Mouse (Mus musculus) ovary, postnatal 10 days (tissue): Measurements from ENCODE around the gene Pmvk.
"Not testable (repeated sequence)": the region's sequence is repeated elsewhere in the genome, so short reads cannot be mapped to it uniquely, and the experiment has no call there.

Source experiments
- DNase-seq: peaks from one replicate; pipeline ENCODE4 v3.0.0; 2022; ENCODE audit warnings: low spot score

Pmvk gene

DNA sequence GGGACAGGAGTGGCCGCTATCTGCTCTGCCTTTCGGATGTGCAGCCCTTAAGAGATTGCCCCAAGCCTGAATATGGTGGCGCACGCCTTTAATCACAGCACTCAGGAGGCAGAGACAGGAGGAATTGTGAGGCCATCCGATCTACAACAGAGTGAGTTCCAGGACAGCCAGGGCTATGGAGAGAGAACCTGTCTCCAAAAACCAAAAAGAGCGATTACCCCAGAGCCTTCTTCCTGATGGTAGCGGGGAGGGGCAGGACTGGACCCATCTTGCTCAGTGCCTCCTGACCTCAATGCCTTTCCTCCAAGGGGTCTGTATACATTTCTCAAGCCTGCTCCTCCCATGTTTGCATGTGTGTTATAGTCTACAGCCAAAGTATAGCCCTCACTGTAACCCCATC lies 25.3 kb upstream of the Pmvk start:
- not testable (repeated sequence) for DNase-seq

DNA sequence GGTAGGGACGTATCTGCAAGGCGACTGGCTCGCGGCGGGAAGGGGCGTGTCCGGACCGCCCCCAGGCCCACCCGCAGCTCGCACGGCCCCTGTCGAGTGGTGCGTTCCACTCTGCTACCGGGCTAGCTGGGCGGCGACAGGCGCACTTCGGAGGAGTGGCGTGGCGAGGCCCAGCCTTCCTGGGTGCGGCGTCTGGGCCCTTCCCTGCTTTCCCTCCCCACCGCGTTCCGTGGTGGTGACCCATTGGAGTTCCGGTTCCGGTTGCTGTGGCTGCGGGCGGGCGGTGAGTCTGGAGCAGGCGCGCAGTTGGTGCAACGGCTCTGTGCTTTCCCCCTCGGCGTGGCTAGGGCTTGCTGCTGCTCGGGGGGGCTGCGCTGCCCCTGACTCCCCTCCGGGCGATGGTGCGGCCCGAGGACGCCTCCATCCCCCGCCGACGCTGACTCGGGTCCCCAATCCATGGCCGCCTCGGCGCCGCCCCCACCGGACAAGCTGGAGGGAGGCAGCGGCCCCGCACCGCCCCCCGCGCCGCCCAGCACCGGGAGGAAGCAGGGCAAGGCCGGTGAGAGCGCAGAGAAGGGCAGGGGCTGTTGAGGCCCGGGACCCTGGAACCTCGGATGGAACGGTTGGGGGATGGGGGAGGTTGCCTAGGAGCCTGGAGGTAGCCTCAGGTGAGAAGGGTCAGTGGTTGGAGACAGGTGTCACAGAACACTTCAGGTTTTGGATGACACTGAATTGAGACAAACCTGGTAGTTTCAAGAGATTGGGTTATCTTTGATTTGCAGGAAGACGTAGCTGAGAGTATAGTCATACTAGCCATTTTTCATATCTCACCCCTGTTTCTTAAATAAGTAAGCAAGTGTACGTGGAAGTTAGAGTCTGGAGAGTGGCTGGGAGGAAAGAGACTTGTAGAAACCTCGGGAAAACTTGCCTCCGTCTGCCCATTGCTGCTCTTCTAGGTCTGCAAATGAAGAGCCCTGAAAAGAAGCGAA lies 23.9 kb upstream of the Pmvk start, which contains the start of gene Pygo2:
TSS of gene Pygo2 (plus strand) at position 44 of the 989 bp plus-strand sequence.
- DNase-seq = peak; percentile 88

GRCm38 (mm10) chr3:89432606-89433005 lies 21.7 kb upstream of the Pmvk start:
- no peak for DNase-seq

GRCm38 (mm10) chr3:89434532-89434931 lies 19.8 kb upstream of the Pmvk start:
- no peak for DNase-seq

DNA sequence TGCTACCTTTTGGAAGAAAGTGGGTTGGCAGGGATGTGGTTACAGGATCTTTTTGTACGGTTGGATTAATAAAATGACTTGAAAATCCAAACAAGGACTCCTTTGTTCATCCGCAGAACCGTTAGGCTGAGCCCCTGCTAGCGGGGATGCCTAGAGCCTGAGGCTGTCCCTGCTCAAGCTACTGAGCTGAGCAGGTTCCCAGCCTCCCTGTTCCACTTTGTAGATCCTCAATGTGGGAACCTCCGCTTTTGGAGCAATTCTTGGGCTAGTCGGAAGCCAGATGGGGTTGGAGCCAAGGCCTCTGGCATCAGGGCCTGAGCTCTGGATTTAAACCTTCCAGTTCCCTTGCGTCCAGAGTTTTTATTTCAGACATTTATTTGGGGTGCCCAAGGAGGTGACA lies 19.3 kb upstream of the Pmvk start:
- DNase-seq = no peak

DNA sequence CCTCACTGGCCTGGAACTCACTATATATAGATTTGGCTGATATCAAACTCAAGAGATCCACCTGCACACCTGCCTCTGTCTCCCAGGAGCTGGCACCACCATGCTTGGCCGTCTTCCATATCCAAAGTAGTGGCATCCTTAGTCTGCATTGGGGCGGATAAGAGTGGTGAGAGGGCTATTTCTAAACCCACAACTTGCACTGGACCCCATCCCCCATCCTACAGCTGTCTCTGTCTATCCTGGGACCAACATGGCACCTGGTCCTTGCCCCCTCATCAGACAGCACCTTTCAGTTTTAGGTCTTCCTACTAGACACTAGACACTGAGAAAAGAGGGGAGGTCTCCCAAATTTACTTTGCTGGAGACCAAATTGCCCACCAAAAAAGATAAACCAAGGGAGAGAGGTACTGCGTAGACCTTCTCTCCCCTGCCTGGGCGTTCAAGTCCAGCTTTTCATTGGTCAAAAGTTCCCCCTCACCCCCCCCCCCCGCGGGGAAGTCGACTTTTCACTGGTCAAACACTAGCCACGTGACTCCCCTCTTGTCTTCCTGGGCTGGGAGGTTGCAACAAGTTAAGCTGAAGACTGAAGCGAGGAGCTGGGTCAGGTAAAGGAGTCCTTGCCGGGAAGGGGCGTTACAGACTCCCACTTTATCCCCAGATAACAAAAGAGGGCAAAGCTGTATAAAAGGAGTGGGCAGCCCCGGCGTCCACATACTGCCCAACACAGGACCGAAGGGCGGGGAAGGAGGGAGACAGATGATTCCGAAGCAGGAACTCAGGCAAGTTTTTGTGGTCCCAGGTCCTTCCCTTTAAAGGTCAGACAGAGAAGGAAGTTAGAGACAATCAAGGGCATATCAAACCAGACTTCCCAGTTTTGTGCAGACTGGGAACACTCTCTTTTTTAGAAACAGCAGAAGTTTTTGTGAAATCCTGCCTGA lies 17.9 kb upstream of the Pmvk start, which contains the start of gene Pbxip1:
TSS of gene Pbxip1 (plus strand) at position 531 of the 938 bp plus-strand sequence.
- peak; percentile 33 for DNase-seq

DNA sequence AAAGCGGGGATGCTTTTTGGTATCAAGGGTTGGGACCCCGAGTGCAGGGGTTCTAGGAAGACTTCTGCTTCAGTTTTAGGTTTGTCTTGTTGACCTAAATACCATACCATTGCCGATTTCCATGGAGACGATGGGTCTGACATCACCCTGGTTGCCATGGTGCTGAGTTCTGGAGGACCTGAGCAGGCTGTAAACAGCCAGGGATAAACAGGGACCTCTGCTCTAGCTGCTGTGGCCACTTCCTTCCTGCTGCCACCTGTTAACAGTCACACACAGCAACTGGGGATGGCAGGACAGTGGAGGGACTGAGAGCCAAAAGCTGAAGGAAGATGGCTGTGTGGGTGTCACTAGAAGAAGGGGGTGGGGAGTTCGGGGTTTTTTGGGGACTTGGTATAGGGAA lies 17.1 kb upstream of the Pmvk start:
- DNase-seq = no peak

- DNase-seq = no peak
These were observed 13.7 kb upstream of the Pmvk start for GRCm38 (mm10) chr3:89440691-89441090.

- DNase-seq = no peak
These were observed 5.4 kb upstream of the Pmvk start for GRCm38 (mm10) chr3:89448720-89449537.

- peak; percentile 45 for DNase-seq
These were observed 4.8 kb upstream of the Pmvk start for GRCm38 (mm10) chr3:89449541-89449940.

DNA sequence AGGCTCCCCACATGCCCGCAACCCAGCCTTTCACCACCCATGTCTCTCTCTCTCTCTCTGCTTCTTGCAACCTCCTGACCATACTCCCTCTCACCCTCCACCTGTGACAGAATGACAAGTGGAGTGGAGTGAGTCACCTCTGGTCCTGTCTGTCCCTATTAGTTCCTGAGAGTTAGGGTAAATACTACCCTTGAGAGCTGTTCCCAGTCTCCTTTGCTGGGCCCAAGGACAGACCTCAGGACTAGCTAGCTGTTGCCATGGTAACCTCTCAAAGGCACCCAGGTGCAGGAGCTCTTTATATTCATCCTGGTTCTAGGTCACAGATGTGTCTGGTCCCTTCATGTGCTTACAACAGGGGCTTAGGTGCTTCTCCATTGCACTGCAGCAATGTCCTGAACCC lies 2.4 kb upstream of the Pmvk start:
- DNase-seq = no peak

DNA sequence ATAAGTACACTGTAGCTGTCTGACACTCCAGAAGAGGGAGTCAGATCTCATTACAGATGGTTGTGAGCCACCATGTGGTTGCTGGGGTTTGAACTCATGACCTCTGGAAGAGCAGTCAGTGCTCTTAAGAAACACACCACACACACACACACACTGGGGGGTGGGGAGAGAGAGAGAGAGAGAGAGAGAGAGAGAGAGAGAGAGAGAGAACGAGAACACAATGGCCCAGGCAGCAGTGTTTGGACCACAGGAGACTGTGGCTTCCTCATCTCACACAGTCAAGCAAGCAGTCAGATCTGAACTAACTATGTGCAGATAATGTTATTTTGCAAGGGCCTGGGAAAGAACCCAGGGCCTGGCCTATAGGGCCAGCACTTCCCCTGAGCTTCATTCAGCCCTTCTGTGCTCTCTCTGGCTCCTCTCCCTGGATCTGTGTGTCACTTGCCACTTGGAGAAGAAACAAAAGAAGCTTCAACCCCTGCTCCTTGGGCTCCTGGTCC lies 1.5 kb downstream of the Pmvk start:
- no peak for DNase-seq

DNA sequence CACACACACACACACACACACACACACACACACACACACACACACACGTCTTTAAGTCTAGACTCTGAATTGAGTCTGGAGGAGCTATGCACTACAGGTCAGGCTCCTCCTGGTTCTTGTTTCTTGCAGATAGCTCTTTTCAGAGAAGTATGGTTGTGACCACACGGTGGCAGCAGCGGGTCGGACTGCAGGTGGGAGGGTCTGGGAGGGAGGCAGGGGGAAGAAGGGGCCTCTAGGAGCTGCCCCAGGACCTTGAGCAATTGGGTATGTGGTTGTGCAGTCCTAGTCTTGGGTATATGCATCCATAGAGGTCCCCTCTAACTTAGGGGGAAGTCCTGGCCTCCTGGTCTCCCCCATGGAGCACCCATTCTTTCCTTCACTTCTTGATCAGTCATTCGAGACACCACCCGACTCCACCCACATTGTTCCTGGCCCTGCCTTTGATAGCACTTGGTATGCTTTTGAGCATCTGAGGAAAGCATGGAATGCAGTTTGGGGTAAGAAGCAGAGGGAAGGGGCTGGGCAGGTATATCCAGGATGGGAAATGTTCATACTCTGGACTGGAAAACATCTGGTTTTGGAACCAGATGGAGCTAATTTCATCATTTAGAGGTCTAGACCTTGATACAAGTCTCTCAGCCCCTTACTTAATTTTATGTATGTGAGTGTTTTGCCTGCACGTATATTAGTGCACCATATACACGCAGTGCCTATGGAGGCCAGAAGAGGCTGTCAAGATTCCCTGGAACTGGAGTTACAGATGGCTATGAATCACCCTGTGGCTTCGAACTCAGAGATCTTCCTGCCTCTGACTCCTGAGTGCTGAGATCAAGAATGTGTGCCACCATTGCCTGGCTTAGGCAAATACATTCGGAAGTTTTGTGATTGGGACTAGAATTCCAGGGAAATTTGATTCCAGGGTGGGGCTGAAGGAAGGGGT lies 2.7 kb downstream of the Pmvk start:
- no peak for DNase-seq

DNA sequence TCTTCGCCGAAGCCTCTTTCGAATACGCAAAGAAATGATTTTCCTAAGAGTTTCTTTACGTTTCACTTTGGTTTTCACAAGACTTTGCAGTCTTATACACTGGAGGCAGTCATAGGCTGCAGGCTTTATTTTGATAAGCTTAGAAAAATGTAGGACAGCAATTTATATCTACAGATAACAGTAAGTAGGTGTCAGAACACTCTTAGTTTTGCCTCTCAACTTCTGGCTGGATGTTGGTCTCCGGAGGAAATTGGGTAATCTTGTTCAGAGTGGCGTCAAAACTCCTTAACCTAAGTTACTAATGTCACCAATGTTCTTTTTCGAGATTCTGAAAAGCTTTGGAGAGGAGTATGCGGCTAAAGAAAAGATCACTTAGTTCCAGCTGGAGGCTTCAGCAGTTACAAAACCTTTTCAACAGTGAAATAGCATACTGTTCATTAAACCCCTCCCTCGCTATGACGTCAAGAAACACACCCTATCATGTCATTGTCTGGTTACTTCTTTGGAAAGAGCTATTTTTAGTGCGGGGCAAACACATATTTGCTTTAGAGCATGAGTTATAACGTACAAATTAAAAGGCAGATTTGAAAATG lies 4.1 kb downstream of the Pmvk start:
- DNase-seq = no peak

DNA sequence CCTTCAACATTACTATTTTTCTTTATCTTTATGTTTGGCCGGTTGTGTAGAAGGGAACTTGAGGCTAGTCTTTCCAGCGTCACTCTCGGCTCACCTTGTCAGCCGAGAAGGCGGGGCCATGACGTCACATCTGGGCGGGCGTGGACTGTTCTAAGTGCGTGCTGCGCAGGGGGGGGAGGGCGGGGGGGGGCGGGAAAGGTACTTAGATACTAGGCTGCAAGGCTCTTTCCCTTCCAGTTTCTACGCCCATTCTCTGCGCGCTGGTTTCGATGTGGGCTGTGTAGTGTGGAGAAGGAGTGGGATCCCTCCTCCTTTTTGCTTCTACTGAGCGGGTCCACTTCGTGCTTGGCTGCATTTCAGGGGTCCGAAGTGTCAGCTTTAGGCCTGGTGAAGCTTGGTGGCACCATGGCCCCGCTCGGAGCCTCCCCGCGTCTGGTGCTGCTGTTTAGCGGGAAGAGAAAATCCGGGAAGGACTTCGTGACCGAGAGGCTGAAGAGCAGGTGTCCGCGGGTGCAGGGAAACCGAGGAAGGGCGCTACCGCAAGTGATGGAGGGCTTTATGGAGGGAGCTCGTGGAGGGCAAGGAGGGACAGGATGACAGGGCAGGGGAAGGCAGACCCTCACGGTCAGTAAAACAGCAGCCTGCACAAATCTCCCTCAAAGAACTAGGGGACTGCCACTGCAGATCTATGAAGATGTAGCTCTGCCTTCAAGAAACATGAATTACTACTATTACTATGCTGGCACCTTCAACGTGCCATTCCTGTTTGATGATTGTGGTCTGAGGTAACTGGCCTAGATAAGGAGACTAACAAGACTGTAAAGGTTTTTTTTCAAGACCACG lies 4.8 kb downstream of the Pmvk start:
- peak; percentile 66 for DNase-seq

DNA sequence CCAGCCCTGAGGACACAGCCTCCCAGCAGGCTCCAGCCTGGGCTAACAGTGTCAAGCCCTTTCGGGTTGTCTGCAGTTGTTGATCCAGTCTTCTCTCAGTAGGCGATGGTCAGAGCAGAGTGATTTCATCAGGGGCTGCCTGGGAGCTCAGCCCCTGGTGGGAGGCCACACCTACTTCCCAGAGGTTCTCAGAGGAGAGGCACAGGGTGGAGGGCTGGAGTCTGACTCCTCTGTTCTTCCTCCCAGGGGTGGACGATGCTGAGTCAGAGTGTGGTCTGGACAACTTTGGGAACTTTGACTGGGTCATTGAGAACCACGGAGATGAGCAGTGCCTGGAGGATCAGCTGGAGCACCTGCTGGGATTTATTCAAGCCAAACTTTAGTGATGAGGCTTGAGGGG lies 13.9 kb downstream of the Pmvk start:
- no peak for DNase-seq

- DNase-seq = no peak
These were observed 17.9 kb downstream of the Pmvk start for GRCm38 (mm10) chr3:89472280-89472679.

GRCm38 (mm10) chr3:89473838-89474237 lies 19.5 kb downstream of the Pmvk start:
- no peak for DNase-seq

- no peak for DNase-seq
These were observed 24.7 kb downstream of the Pmvk start for GRCm38 (mm10) chr3:89479055-89479454.
